Mouse (Mus musculus) myocyte (in vitro differentiated cells): ENCODE data around the gene Fggy.

ENCODE experiments used
- MAX ChIP-seq: IDR thresholded peaks from one replicate; pipeline ENCODE4 v1.6.1; 2011; ENCODE audit warnings: low read depth, mild to moderate bottlenecking, control low read depth
- MYOG ChIP-seq, 3 experiments: IDR thresholded peaks; one replicate each; pipeline ENCODE4 v1.6.1; 2011; ENCODE audit warnings: control low read depth in 2 of 3, low read depth in 2 of 3, mild to moderate bottlenecking in 2 of 3; ENCODE audit not compliant: insufficient read length in 2 of 3, control insufficient read depth in 1 of 3, insufficient read depth in 1 of 3
- POLR2A ChIP-seq: IDR thresholded peaks from one replicate; pipeline ENCODE4 v1.6.1; 2011; ENCODE audit warnings: low read depth, mild to moderate bottlenecking, control low read depth, moderate library complexity; ENCODE audit not compliant: insufficient read length
- SRF ChIP-seq: IDR thresholded peaks from one replicate; pipeline ENCODE4 v1.6.1; 2011; ENCODE audit warnings: low read depth; ENCODE audit not compliant: control insufficient read depth, insufficient read length

- TF ChIP-seq MAX (no peak), POLR2A (no peak), MYOG (IDR thresholded peaks at IDR 0.05; ENCODE audit: control insufficient read depth in 1 of 3, insufficient read depth in 1 of 3, insufficient read length in 2 of 3, low read depth in 2 of 3) (no peak), SRF (no peak)
These were observed 130.0 kb downstream of the Fggy start for GRCm38 (mm10) chr4:95687350-95687749.
